Mouse (Mus musculus) C2C12 (cell line): ENCODE results near the gene Tmem258. TPM values are rescaled to one million over a fixed set of nuclear protein-coding genes. Genes with fewer than 3 reads are reported as not detected.

Source experiments
- H3K27me3 ChIP-seq: one replicate; pipeline ENCODE4 v1.6.1; 2011; ENCODE audit not compliant: control insufficient read depth, insufficient read depth, insufficient read length
- H3K36me3 ChIP-seq: one replicate; pipeline ENCODE4 v1.6.1; 2011; ENCODE audit not compliant: control insufficient read depth, insufficient read depth
- H3K4me3 ChIP-seq: one replicate; pipeline ENCODE4 v1.5.1; 2011; ENCODE audit warnings: mild to moderate bottlenecking, control low read depth; ENCODE audit not compliant: poor library complexity, insufficient read depth, severe bottlenecking
- H3K79me2 ChIP-seq: one replicate; pipeline ENCODE4 v1.6.1; 2011; ENCODE audit not compliant: control insufficient read depth, insufficient read depth
- H3K79me3 ChIP-seq: one replicate; pipeline ENCODE4 v1.6.1; 2011; ENCODE audit warnings: low read depth, control low read depth
- H3ac ChIP-seq: one replicate; pipeline ENCODE3; 2011; ENCODE audit warnings: low read depth; ENCODE audit not compliant: control insufficient read depth, insufficient read length
- CEBPB ChIP-seq: IDR thresholded peaks from one replicate; pipeline ENCODE4 v1.6.1; 2011; ENCODE audit warnings: low read depth, mild to moderate bottlenecking, control low read depth, moderate library complexity
- CTCF ChIP-seq: IDR thresholded peaks from one replicate; pipeline ENCODE4 v1.5.1; 2011; ENCODE audit not compliant: control insufficient read depth, insufficient read depth, insufficient read length
- FOSL1 ChIP-seq: IDR thresholded peaks from one replicate; pipeline ENCODE4 v1.8.0; 2011; ENCODE audit warnings: mild to moderate bottlenecking, low read length; ENCODE audit not compliant: poor library complexity, insufficient read depth, severe bottlenecking
- MAX ChIP-seq: IDR thresholded peaks from one replicate; pipeline ENCODE4 v1.6.1; 2011; ENCODE audit warnings: mild to moderate bottlenecking, control low read depth
- MYOD1 ChIP-seq: IDR thresholded peaks from one replicate; pipeline ENCODE4 v1.6.1; 2011; ENCODE audit warnings: low read depth; ENCODE audit not compliant: control insufficient read depth, insufficient read length
- MYOG ChIP-seq: IDR thresholded peaks from one replicate; pipeline ENCODE4 v1.6.1; 2011; ENCODE audit not compliant: control insufficient read depth, insufficient read length; ENCODE audit errors: extremely low read depth
- USF1 ChIP-seq: IDR thresholded peaks from one replicate; pipeline ENCODE4 v1.6.1; 2011; ENCODE audit warnings: low read depth, mild to moderate bottlenecking, control low read depth, moderate library complexity
- polyA plus RNA-seq: library from polyadenylated mRNA; unstranded; fragments of >200 nt; fragmentation: generic; extraction: Trizol; gene quantifications from one replicate; pipeline ENCODE4 v1.2.1, GENCODE M21; 2012; ENCODE audit warnings: missing spikeins

Gene Tmem258
- polyA plus RNA-seq, 1 experiment = 339 TPM

- H3K79me2 ChIP-seq = no peaks in the 10 kb centered on the region
- H3K79me3 ChIP-seq = no peaks in the 10 kb centered on the region
- no peak overlapping the region for H3ac ChIP-seq
- no peak overlapping the region for H3K4me3 ChIP-seq
- TF ChIP-seq CEBPB (no peak), USF1 (no peak), MAX (no peak), MYOD1 (no peak), FOSL1 (no peak), MYOG (no peak), CTCF (no peak)
- no peaks in the 10 kb centered on the region for H3K36me3 ChIP-seq
- peaks cover 13% of the 10 kb centered on the region for H3K27me3 ChIP-seq
These were observed 35.6 kb downstream of the Tmem258 start for GRCm38 (mm10) chr19:10239419-10239818.

- TF ChIP-seq CEBPB (no peak), FOSL1 (no peak), MYOG (no peak), USF1 (no peak), MAX (no peak), CTCF (no peak), MYOD1 (no peak)
- peak overlapping the region; percentile 4 for H3ac ChIP-seq
These were observed 36.3 kb downstream of the Tmem258 start for GRCm38 (mm10) chr19:10239975-10240653.

GRCm38 (mm10) chr19:10240654-10241305 is 37.0 kb downstream of the Tmem258 start, which contains the start of gene Myrf:
TSS of gene Myrf (minus strand) at chr19:10240748.
- H3K79me3 ChIP-seq = no peaks in the 10 kb centered on the region
- H3ac ChIP-seq = peak within 1 kb of the TSS; percentile 4
- no peaks in the 10 kb centered on the region for H3K36me3 ChIP-seq
- H3K79me2 ChIP-seq = no peaks in the 10 kb centered on the region
- H3K27me3 ChIP-seq = peaks cover under 1% of the 10 kb centered on the region
- TF ChIP-seq CTCF (peak; percentile 100), USF1 (no peak), MYOD1 (no peak), MAX (no peak), CEBPB (no peak), FOSL1 (no peak), MYOG (no peak)
- H3K4me3 ChIP-seq = no peak within 1 kb of the TSS

More at GRCm38 (mm10) chr19:10239975-10240653, 36.3 kb downstream of the Tmem258 start:
- no peaks in the 10 kb centered on the region for H3K79me2 ChIP-seq
- H3K79me3 ChIP-seq = no peaks in the 10 kb centered on the region
- H3K4me3 ChIP-seq = no peak overlapping the region
- no peaks in the 10 kb centered on the region for H3K36me3 ChIP-seq
- peaks cover 7% of the 10 kb centered on the region for H3K27me3 ChIP-seq

- H3K79me3 ChIP-seq = no peaks in the 10 kb centered on the region
- TF ChIP-seq MAX (no peak), FOSL1 (no peak), USF1 (no peak), MYOG (no peak), MYOD1 (no peak), CEBPB (no peak), CTCF (no peak)
- no peak overlapping the region for H3K4me3 ChIP-seq
- no peaks in the 10 kb centered on the region for H3K79me2 ChIP-seq
- no peak overlapping the region for H3ac ChIP-seq
- no peaks in the 10 kb centered on the region for H3K27me3 ChIP-seq
- H3K36me3 ChIP-seq = no peaks in the 10 kb centered on the region
These were observed 39.1 kb downstream of the Tmem258 start for GRCm38 (mm10) chr19:10242916-10243315.

- H3K79me3 ChIP-seq = no peaks in the 10 kb centered on the region
- no peak overlapping the region for H3ac ChIP-seq
- H3K27me3 ChIP-seq = no peaks in the 10 kb centered on the region
- no peak overlapping the region for H3K4me3 ChIP-seq
- TF ChIP-seq FOSL1 = no peak
- no peak for TF ChIP-seq MAX
- no peak for TF ChIP-seq CEBPB
- TF ChIP-seq MYOG = no peak
- TF ChIP-seq CTCF = peak; percentile 73
- no peaks in the 10 kb centered on the region for H3K79me2 ChIP-seq
- H3K36me3 ChIP-seq = no peaks in the 10 kb centered on the region
These were observed 40.4 kb downstream of the Tmem258 start for GRCm38 (mm10) chr19:10244183-10244582.
